Mouse (Mus musculus) C2C12 (cell line): ENCODE measurements around the gene Stxbp1. TPM values are rescaled to one million over a fixed set of nuclear protein-coding genes. Genes with fewer than 3 reads are reported as not detected.

Experiments
- H3K27me3 ChIP-seq: one replicate; pipeline ENCODE4 v1.6.1; 2011; ENCODE audit not compliant: control insufficient read depth, insufficient read depth, insufficient read length
- H3K36me3 ChIP-seq: one replicate; pipeline ENCODE4 v1.6.1; 2011; ENCODE audit not compliant: control insufficient read depth, insufficient read depth
- H3K4me3 ChIP-seq: one replicate; pipeline ENCODE4 v1.5.1; 2011; ENCODE audit warnings: mild to moderate bottlenecking, control low read depth; ENCODE audit not compliant: poor library complexity, insufficient read depth, severe bottlenecking
- H3K79me2 ChIP-seq: one replicate; pipeline ENCODE4 v1.6.1; 2011; ENCODE audit not compliant: control insufficient read depth, insufficient read depth
- H3K79me3 ChIP-seq: one replicate; pipeline ENCODE4 v1.6.1; 2011; ENCODE audit warnings: low read depth, control low read depth
- H3ac ChIP-seq: one replicate; pipeline ENCODE3; 2011; ENCODE audit warnings: low read depth; ENCODE audit not compliant: control insufficient read depth, insufficient read length
- CEBPB ChIP-seq: IDR thresholded peaks from one replicate; pipeline ENCODE4 v1.6.1; 2011; ENCODE audit warnings: low read depth, mild to moderate bottlenecking, control low read depth, moderate library complexity
- CTCF ChIP-seq: IDR thresholded peaks from one replicate; pipeline ENCODE4 v1.5.1; 2011; ENCODE audit not compliant: control insufficient read depth, insufficient read depth, insufficient read length
- FOSL1 ChIP-seq: IDR thresholded peaks from one replicate; pipeline ENCODE4 v1.8.0; 2011; ENCODE audit warnings: mild to moderate bottlenecking, low read length; ENCODE audit not compliant: poor library complexity, insufficient read depth, severe bottlenecking
- MAX ChIP-seq: IDR thresholded peaks from one replicate; pipeline ENCODE4 v1.6.1; 2011; ENCODE audit warnings: mild to moderate bottlenecking, control low read depth
- MYOD1 ChIP-seq: IDR thresholded peaks from one replicate; pipeline ENCODE4 v1.6.1; 2011; ENCODE audit warnings: low read depth; ENCODE audit not compliant: control insufficient read depth, insufficient read length
- MYOG ChIP-seq: IDR thresholded peaks from one replicate; pipeline ENCODE4 v1.6.1; 2011; ENCODE audit not compliant: control insufficient read depth, insufficient read length; ENCODE audit errors: extremely low read depth
- USF1 ChIP-seq: IDR thresholded peaks from one replicate; pipeline ENCODE4 v1.6.1; 2011; ENCODE audit warnings: low read depth, mild to moderate bottlenecking, control low read depth, moderate library complexity
- polyA plus RNA-seq: library from polyadenylated mRNA; unstranded; fragments of >200 nt; fragmentation: generic; extraction: Trizol; gene quantifications from one replicate; pipeline ENCODE4 v1.2.1, GENCODE M21; 2012; ENCODE audit warnings: missing spikeins

Gene Stxbp1
- polyA plus RNA-seq, 1 experiment, result 28.7 TPM

GRCm38 (mm10) chr2:32781710-32782109 lies 65.3 kb downstream of the Stxbp1 start:
- no peak overlapping the region for H3K4me3 ChIP-seq
- peaks cover 15% of the 10 kb centered on the region for H3K79me2 ChIP-seq
- TF ChIP-seq CTCF, result no peak
- no peak for TF ChIP-seq CEBPB
- no peak for TF ChIP-seq MAX
- no peak for TF ChIP-seq MYOG
- no peak for TF ChIP-seq USF1
- peaks cover 3% of the 10 kb centered on the region for H3K79me3 ChIP-seq
- H3ac ChIP-seq, result no peak overlapping the region
- peaks cover 23% of the 10 kb centered on the region for H3K36me3 ChIP-seq
- no peaks in the 10 kb centered on the region for H3K27me3 ChIP-seq

GRCm38 (mm10) chr2:32779714-32780113 lies 67.3 kb downstream of the Stxbp1 start:
- H3K27me3 ChIP-seq, result no peaks in the 10 kb centered on the region
- peaks cover 27% of the 10 kb centered on the region for H3K79me2 ChIP-seq
- peaks cover 13% of the 10 kb centered on the region for H3K79me3 ChIP-seq
- no peak overlapping the region for H3ac ChIP-seq
- TF ChIP-seq FOSL1 (no peak), MYOG (no peak), CTCF (no peak), MAX (no peak), CEBPB (no peak), MYOD1 (no peak), USF1 (no peak)
- H3K36me3 ChIP-seq, result peaks cover 24% of the 10 kb centered on the region
- H3K4me3 ChIP-seq, result no peak overlapping the region

GRCm38 (mm10) chr2:32779131-32779530 lies 67.9 kb downstream of the Stxbp1 start:
- H3K36me3 ChIP-seq, result peaks cover 24% of the 10 kb centered on the region
- no peak overlapping the region for H3ac ChIP-seq
- H3K79me2 ChIP-seq, result peaks cover 27% of the 10 kb centered on the region
- H3K4me3 ChIP-seq, result no peak overlapping the region
- TF ChIP-seq MAX (no peak), CTCF (peak; percentile 57), USF1 (no peak), MYOG (no peak)
- H3K79me3 ChIP-seq, result peaks cover 13% of the 10 kb centered on the region
- no peaks in the 10 kb centered on the region for H3K27me3 ChIP-seq

GRCm38 (mm10) chr2:32778081-32778480 lies 69.0 kb downstream of the Stxbp1 start:
- H3K4me3 ChIP-seq, result no peak overlapping the region
- H3K79me3 ChIP-seq, result peaks cover 13% of the 10 kb centered on the region
- H3K36me3 ChIP-seq, result peaks cover 24% of the 10 kb centered on the region
- H3ac ChIP-seq, result no peak overlapping the region
- H3K79me2 ChIP-seq, result peaks cover 27% of the 10 kb centered on the region
- no peaks in the 10 kb centered on the region for H3K27me3 ChIP-seq
- TF ChIP-seq CEBPB, result no peak

- H3K36me3 ChIP-seq, result peaks cover 24% of the 10 kb centered on the region
- no peaks in the 10 kb centered on the region for H3K27me3 ChIP-seq
- TF ChIP-seq CEBPB (no peak), FOSL1 (no peak), USF1 (peak; percentile 32), MYOD1 (no peak), MYOG (no peak)
- peaks cover 27% of the 10 kb centered on the region for H3K79me2 ChIP-seq
- peak overlapping the region; percentile 92 for H3ac ChIP-seq
- H3K79me3 ChIP-seq, result peaks cover 13% of the 10 kb centered on the region
- H3K4me3 ChIP-seq, result peak overlapping the region; percentile 75
These were observed 70.9 kb downstream of the Stxbp1 start for GRCm38 (mm10) chr2:32776192-32776591.

- Histone ChIP-seq H3K27me3 (no peaks in the 10 kb centered on the region), H3K79me2 (peaks cover 27% of the 10 kb centered on the region), H3ac (peak within 1 kb of the TSS; percentile 92), H3K4me3 (peak within 1 kb of the TSS; percentile 75), H3K79me3 (peaks cover 13% of the 10 kb centered on the region), H3K36me3 (peaks cover 24% of the 10 kb centered on the region)
- TF ChIP-seq USF1 (no peak), MYOG (no peak), CTCF (no peak), CEBPB (no peak), FOSL1 (no peak), MAX (peak; percentile 61)
These were observed 71.5 kb downstream of the Stxbp1 start, which contains the start of the genes Ttc16 and Ptrh1 for GRCm38 (mm10) chr2:32775359-32776074. Gene Ttc16 (minus strand): TSS chr2:32775633. Gene Ptrh1 (plus strand): TSS chr2:32775786.
